Mouse (Mus musculus): ENCODE data around the gene Umodl1.

- no peak for TF ChIP-seq CTCF (IDR thresholded peaks at IDR 0.05; ENCODE audit: borderline replicate concordance, insufficient read depth, low read depth, low read length)
- peak; percentile 85 for TF ChIP-seq POLR2A (IDR thresholded peaks at IDR 0.05; ENCODE audit: borderline replicate concordance, insufficient read depth, low read length)
Measured at GRCm38 (mm10) chr17:31057151-31057890, 102.9 kb downstream of the Umodl1 start, which contains the start of gene Abcg1.
